17 mouse cellular contexts compared by ENCODE assay signal in the genomic region with DNA sequence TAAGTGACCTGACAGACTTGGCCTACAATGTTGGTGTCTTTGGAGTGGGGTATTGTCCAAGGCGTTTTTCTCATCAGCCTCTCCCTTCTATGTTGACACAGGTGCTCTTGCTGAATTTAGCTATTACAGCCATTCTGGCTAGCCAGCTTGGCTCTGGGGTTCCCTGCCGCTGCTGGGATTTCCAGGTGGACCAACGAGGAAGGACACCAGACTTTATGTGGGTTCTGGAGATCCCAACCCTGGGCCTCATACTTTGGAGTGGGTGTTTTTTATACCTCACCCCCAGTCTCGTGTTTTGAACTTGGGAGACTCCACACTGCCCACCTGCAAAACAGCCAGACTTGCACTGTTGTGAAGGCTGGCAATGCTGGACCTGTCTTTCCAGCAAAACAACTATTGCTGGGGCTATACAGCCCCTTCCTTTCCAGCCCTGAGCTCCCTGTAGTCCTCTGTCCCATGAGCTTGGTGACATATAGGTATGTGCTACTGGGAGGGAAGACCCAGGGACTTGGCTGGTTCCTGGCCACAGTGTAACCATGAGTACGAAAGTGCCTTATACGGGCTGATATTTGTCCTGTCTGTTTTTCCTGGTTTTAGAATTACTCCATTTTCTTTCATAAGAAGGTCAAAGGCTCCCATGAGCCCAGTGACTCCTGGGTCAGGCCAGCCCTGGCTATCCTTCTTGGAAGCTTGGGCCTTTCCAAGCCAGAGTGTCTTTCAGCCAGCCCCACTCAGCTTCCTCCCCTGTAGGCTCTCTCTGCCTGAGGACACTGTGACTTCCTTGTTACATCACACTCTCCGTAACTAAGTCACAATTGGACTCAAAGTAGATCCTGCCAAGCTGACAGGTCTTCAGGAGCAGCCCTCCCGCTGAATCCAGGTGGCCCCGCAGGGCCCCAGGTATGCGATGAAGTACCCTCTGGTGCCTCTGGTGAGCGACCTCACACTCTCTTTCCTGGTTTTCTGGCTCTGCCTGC. TPM values are rescaled to one million over a fixed set of nuclear protein-coding genes. Genes with fewer than 3 reads are reported as not detected.
DNase-seq lines count a peak whose midpoint lies in the region; ATAC-seq and TF ChIP-seq lines count a peak whose summit lies in the region.
"Had no signal": no experiment of that assay in that cellular context is flagged by ENCODE, and none has a peak within 500 bp of the region (broad histone marks: within the 10 kb centered on the region; RNA-seq: fewer than 3 reads in every experiment).

Adig (plus strand) TSS at position 777 of the 977 bp plus-strand sequence.

- no peaks in the 10 kb centered on the region for H3K4me1 ChIP-seq in lung, postnatal 0 days (ENCODE audit: insufficient read depth, low read depth, low read length)
- H3K4me1 ChIP-seq in embryonic facial prominence, embryonic 10.5 days: peaks cover 15% of the 10 kb centered on the region
- H3K4me1 ChIP-seq in stomach, embryonic 14.5 days (ENCODE audit: control insufficient read depth, insufficient read depth, low read length): no peaks in the 10 kb centered on the region
- H3K4me1 ChIP-seq: heart, embryonic 13.5 days; midbrain, embryonic 13.5 days had no signal

- peaks cover 19% of the 10 kb centered on the region; the same call in 1 of the 2 replicates for H3K36me3 ChIP-seq in lung, postnatal 0 days (ENCODE audit: insufficient read depth, low read length)
- H3K36me3 ChIP-seq in embryonic facial prominence, embryonic 10.5 days (replicated peaks): peaks cover 31% of the 10 kb centered on the region
- no peaks in the 10 kb centered on the region for H3K36me3 ChIP-seq in stomach, embryonic 14.5 days (ENCODE audit: control insufficient read depth, insufficient read depth, low read length)

- no peak for TF ChIP-seq EP300 in lung, postnatal 0 days (IDR thresholded peaks at IDR 0.05)

- no peak for DNase-seq in gastrocnemius, adult 2 months
- DNase-seq in gastrocnemius, postnatal 4 days (ENCODE audit: low spot score in 2 of 2): no peak
- peak; percentile 23 for DNase-seq in lung, postnatal 0 days (ENCODE audit: low spot score)
- no peak for DNase-seq in lung, postnatal 14 days
- DNase-seq in embryonic facial prominence, embryonic 10.5 days (ENCODE audit: low spot score): peak; percentile 7
- no peak for DNase-seq in frontal cortex, postnatal 25 days (ENCODE audit: low spot score in 2 of 2)
- DNase-seq in kidney, postnatal 4 days: no peak
- DNase-seq: cerebellum, adult 11-12 months; kidney, adult 11 months; liver, postnatal 0 days; right cerebral cortex, postnatal 25 days had no signal

- H3K27me3 ChIP-seq in lung, postnatal 0 days (replicated peaks; ENCODE audit: insufficient read depth, low read length): no peaks in the 10 kb centered on the region
- no peaks in the 10 kb centered on the region for H3K27me3 ChIP-seq in embryonic facial prominence, embryonic 10.5 days (replicated peaks; ENCODE audit: low read depth, poor library complexity, severe bottlenecking)
- H3K27me3 ChIP-seq in stomach, embryonic 14.5 days (ENCODE audit: control insufficient read depth, insufficient read depth, low read length): no peaks in the 10 kb centered on the region
- H3K27me3 ChIP-seq: heart, embryonic 13.5 days; midbrain, embryonic 13.5 days; Patski had no signal

- H3K9ac ChIP-seq in lung, postnatal 0 days (replicated peaks; ENCODE audit: low read depth): no peak within 1 kb of the TSS
- no peak within 1 kb of the TSS for H3K9ac ChIP-seq in stomach, embryonic 14.5 days (replicated peaks; ENCODE audit: low read depth, low read length)
- H3K9ac ChIP-seq: heart, embryonic 13.5 days; liver, postnatal 0 days; midbrain, embryonic 13.5 days had no signal

- intact Hi-C loops in gastrocnemius, adult 2 months (cut with DNase I): no loop called here

- peak within 1 kb of the TSS; percentile 81 for H3K27ac ChIP-seq in gastrocnemius, adult 2 months
- H3K27ac ChIP-seq in lung, postnatal 0 days (ENCODE audit: low read length): no peak within 1 kb of the TSS
- H3K27ac ChIP-seq in embryonic facial prominence, embryonic 10.5 days (replicated peaks): no peak within 1 kb of the TSS
- peak within 1 kb of the TSS; percentile 15; the same call in 1 of the 2 replicates for H3K27ac ChIP-seq in stomach, embryonic 14.5 days (ENCODE audit: low read length)
- H3K27ac ChIP-seq: heart, embryonic 13.5 days; midbrain, embryonic 13.5 days had no signal

- peak; percentile 54 for ATAC-seq in lung, postnatal 0 days
- 0 out of 2 replicates have a peak, but pooled peaks have one; percentile 53 for ATAC-seq in stomach, embryonic 14.5 days (ENCODE audit: insufficient number of reproducible peaks, insufficient read depth, low FRiP score, low read depth)
- ATAC-seq: liver, postnatal 0 days; midbrain, embryonic 13.5 days had no signal

- no peak for TF ChIP-seq CTCF in gastrocnemius, adult 2 months (IDR thresholded peaks at IDR 0.05)
- TF ChIP-seq CTCF in lung, postnatal 0 days (IDR thresholded peaks at IDR 0.05): no peak

- WGBS in lung, postnatal 0 days: 52% methylated on average over 11 of the region's 11 CpGs
- 71% methylated on average over 11 of the region's 11 CpGs for WGBS in embryonic facial prominence, embryonic 10.5 days
- 61% methylated on average over 11 of the region's 11 CpGs for WGBS in stomach, embryonic 14.5 days

- no peak within 1 kb of the TSS for H3K4me2 ChIP-seq in lung, postnatal 0 days (replicated peaks; ENCODE audit: low read depth, low read length)
- H3K4me2 ChIP-seq in stomach, embryonic 14.5 days (replicated peaks; ENCODE audit: low read depth, low read length): no peak within 1 kb of the TSS
- H3K4me2 ChIP-seq: heart, embryonic 13.5 days; midbrain, embryonic 13.5 days had no signal

- H3K4me3 ChIP-seq in gastrocnemius, adult 2 months: no peak within 1 kb of the TSS
- H3K4me3 ChIP-seq in lung, postnatal 0 days (ENCODE audit: low read depth, low read length): no peak within 1 kb of the TSS
- H3K4me3 ChIP-seq in embryonic facial prominence, embryonic 10.5 days: no peak within 1 kb of the TSS
- H3K4me3 ChIP-seq in stomach, embryonic 14.5 days (ENCODE audit: low read depth, low read length): no peak within 1 kb of the TSS
- H3K4me3 ChIP-seq: heart, embryonic 13.5 days; midbrain, embryonic 13.5 days had no signal

- H3K9me3 ChIP-seq in lung, postnatal 0 days (ENCODE audit: low read length): no peaks in the 10 kb centered on the region
- H3K9me3 ChIP-seq in embryonic facial prominence, embryonic 10.5 days: no peaks in the 10 kb centered on the region
- no peaks in the 10 kb centered on the region for H3K9me3 ChIP-seq in stomach, embryonic 14.5 days (ENCODE audit: control insufficient read depth, low read depth, low read length)
- H3K9me3 ChIP-seq: heart, embryonic 13.5 days; midbrain, embryonic 13.5 days had no signal

RNA-seq across cellular contexts. Expression of gene Adig, which starts in this region (rescaled TPM):
- total RNA-seq in gastrocnemius, adult 2 months (2021): 1 to 10 TPM; 3.1 to 5.5 TPM
- total RNA-seq in gastrocnemius, postnatal 4 days (2021): 1 to 10 TPM; 6.8 to 7.6 TPM
- 0.45 and 0.62 TPM in 2 replicates for polyA plus RNA-seq in lung, postnatal 0 days (2015; fragmentation: Nextera tagmentation; extraction: Ambion mirVana)
- not detected in 2 replicates for polyA plus RNA-seq in embryonic facial prominence, embryonic 10.5 days (2016; fragmentation: Nextera tagmentation; extraction: Ambion mirVana)
- 0.77 and 1.2 TPM in 2 replicates for polyA plus RNA-seq in stomach, embryonic 14.5 days (2014; fragmentation: Nextera tagmentation; extraction: Ambion mirVana)
- total RNA-seq: hematopoietic stem cell, adult 5-6 weeks had no signal
- polyA plus RNA-seq: cortical plate, adult 2 months; heart, embryonic 13.5 days; liver, postnatal 0 days; midbrain, embryonic 13.5 days; Patski had no signal

Comparison
In these comparisons a context has a peak if more than half of its experiments do, and no peak if none do; other contexts are left out.
1. Peak in DNase-seq and ATAC-seq in lung, postnatal 0 days; RNA of the gene not detected or under 1 TPM.
2. Peak in DNase-seq in embryonic facial prominence, embryonic 10.5 days; RNA of the gene not detected or under 1 TPM.
3. H3K27ac ChIP-seq: peak in gastrocnemius, adult 2 months (single experiment) and stomach, embryonic 14.5 days (single experiment); none in lung, postnatal 0 days (single experiment) and embryonic facial prominence, embryonic 10.5 days (single experiment).